Mouse (Mus musculus) naive thymus-derived CD4-positive, alpha-beta T cell, adult 2 months (primary cell): ENCODE measurements around the gene Tssk4.

ENCODE experiments used
- DNase-seq: peaks from one replicate; pipeline ENCODE4 v3.0.0-alpha.2; 2011; ENCODE audit warnings: low read depth

Tssk4 gene

DNA sequence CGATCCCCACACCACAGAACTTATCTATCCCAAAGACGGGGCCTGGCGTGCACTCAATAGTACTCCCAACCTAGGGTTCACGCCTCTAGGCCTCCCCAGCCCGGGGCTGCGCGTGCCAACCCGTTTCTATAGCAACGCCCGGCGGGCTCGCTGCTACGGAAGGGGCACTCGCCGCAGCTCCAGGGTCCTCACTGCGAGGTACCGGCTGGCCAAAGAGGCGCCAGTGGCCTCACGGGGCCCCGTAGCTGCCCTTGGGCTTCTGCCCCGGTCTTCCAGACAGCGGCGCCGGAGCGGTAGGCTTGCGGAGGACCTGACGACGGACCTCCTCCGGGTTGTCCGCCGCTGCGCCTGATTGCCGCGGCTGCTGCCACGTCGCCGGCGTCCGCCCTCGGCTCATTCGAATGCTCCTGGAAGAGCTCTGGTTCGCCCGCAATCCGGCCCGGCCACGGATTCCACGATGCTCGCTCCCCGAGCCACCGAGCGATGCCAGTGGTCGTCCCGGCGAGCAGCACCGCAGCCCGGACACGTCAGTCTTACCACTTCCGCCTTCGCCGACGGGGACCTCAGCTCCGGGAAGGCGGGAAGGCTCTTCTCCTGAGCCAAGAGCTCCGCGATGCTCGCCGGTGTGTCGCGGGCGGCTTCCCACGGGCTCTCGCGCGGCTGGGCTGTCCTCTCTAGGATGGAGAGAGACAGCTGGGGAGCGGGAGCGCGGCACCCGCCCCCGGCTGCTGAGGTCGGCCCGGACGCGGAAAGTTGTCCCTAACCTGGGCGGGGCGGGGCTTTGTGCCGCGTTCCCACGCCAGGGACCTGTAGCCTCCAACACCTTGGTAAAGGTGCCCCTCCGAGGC, 6.7 kb upstream of the Tssk4 start, which contains the start of gene Tm9sf1:
Tm9sf1 (minus strand) TSS at position 747 of the 848 bp plus-strand sequence.
- peak; percentile 84 for DNase-seq

DNA sequence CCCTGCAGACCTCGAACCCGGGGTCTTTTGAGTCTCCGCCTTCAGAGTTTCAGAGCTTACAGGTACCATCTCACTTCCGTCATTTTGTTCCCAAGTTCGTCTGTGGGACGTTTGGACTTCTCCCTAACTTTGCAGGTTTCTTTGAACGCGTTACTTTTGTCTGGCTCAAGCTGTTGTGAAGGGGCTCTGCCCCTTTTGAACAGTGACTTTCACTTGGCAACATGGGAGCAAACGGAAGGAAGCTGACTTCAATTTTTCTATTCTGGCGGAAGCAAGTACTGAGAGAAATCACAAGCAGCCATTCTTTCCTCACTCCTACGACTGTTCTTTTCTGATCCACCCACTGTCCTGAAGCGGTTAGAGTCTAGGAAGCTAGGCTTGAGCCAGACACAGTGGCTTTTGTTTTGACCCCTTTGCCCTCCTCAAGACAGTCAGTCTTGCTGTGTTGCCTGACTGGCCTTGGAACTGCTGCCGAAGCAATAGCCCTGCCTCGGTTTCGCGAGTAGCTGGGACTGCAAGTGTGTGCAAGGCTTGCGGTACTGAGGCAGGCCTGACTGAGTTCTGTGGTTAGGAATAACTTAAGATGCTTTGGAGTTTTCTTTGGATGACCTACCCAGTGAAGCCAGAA, 5.6 kb upstream of the Tssk4 start:
- peak; percentile 67 for DNase-seq

DNA sequence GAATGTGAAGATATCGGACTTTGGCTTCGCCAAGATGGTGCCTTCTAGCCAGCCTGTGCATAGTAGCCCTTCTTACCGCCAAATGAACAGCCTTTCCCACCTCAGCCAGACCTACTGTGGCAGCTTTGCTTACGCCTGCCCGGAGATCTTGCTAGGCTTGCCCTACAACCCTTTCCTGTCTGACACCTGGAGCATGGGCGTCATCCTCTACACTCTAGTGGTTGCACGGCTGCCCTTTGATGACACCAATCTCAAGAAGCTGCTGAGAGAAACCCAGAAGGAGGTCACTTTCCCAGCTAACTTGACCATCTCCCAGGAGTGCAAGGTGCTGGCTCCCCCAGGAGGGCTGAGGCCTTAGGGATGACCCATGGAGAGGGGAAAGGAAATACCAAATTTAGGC, 1.5 kb downstream of the Tssk4 start:
- no peak for DNase-seq

DNA sequence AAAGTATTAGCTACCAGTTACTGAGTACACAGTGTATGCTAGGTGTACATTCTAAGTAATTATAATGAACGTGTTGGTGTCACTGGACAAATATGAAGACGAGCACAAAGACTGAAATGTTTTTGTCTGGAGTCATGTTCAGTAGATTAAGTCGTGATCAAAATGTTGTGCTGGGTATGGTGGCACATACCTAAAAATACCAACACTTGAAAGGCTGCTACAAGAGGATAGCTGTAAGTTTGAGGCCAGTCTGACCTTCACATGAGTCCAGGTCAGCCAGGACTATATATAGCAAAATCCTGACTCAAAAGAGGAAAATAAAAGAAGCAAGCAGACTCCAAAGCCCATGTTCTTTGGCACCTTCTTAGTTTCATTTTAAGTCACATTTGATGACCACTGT, 7.0 kb downstream of the Tssk4 start:
- DNase-seq = no peak

DNA sequence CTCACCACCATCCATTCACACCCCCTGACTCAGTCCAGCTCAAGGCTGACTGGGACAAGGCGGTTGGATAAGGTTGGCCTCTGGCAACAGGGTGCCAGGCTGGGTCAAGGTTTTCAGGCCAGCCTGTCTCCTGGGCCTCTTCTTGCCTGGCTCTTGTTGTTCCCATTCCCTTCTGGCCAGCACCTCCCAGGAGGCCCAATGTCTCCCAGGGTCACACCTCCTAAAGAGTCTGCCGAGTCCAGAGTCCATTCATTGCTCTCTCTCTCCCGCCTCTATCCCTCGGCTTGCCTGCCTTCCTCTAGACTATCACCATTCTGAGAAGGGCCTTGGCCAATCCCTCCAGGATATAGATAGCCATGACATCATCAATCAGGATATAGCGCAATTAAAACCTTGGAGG, 8.0 kb downstream of the Tssk4 start:
- no peak for DNase-seq

DNA sequence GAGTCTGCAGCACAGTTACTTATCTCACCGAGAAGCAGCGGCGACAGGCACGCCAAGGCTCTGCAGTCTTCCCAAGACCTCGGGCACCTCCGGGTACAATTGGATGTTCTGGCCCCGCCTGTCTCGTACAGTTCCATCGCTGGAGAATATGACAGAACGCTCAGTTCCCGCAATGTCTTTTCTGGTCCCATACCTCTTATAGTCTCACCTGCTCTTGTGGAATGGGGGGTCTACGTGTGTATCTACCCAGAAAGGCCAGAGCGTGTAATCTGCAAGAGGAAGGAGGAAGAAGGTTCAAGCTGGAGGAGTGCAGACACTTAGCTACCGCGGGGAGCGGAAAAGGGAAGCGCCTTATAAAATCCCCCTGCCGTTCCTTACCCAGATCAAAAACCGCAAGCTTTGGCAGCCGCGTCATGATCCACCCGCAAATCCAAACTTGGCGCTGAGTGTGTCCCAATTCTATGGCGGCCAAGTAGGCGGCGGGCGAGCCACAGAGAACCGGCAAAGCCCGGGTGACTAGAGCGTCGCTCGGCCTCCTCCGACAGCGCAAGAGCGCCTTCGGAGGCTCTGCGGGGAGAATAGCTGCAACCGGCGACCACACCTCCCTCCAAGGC, 10.1 kb downstream of the Tssk4 start, which contains the start of gene Mdp1:
Mdp1 (minus strand) TSS at position 549 of the 614 bp plus-strand sequence.
- DNase-seq = peak; percentile 86

DNA sequence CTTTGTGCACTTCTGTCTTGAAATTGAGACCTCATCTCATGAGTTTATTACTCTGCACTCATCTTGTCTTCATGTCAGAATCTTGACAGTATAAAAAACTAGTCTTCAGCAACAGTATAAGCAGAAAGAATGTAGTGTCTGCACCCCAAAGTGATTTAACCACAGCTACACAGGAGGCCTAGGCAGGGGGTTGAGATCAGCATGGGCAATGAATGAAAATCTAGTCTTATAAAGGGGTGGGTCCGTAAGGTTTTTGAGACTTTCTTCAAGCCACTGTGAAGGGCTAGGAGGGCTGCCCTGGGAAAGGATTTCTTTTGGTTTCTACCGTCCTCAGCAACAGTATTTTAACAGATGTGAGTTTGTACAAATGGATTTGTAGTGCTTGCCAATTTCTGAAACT, 10.7 kb downstream of the Tssk4 start:
- DNase-seq = no peak

DNA sequence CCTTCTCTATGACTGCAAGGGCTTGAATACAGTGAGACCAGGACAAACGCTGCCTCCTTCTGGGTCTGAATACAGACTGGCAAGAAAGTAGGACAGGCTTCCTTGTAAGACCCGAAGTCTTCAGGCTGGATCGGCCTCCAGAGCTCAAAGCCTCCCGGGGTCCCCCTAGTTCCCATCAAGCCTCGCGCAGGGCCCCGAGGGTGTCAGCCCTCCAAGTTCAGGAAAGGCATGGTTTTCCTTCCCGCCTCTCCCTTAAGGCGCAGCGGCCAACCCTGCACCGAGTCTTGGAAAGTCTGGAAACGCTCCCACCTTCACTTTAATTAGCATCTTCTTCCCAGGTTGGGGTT, 21.5 kb downstream of the Tssk4 start:
- DNase-seq = no peak

DNA sequence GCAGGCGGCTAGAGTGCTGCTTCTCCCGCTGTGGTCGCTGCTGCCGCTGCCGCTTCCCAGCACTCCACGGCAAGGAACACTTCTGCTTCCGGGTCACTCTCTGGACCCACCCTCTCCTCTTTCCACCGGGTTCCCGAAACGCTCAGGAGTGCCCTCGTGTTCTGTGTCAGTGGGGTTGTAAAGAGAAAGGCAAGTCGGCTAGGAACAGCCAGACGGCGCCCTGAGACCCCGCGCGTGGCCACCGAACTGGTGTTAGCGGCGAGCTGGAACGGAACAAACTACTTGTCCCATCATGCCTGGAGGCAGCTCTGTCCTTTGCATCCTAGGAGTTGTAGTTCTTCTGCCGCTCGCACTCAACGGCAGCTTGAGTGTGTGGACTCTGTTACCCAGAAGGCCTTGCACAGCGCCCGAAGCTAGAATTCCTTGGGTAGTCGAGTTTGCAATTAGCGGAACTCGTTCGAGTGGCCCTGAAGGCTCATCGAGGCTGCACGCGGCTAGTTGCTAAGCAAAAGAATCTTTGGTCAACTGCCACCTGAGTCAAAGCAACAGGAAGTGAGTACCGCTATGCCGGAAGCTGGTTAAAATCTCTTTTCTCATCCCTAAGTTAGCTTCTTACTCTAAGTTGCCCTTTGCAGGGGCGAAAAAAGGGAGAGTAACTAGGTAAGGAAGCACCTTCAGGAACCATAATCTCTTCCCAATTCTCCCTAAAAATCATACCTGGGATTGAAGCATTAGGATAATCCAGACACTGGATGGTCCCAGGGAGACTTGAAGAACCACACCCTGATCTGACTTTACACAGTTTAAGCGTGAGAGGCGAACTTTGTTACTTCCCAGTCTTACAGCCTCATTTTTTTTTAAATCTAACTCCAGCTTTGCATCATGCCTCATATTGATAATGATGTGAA, 22.1 kb downstream of the Tssk4 start, which contains the start of the genes Gmpr2 and Nedd8:
Gmpr2 (plus strand) TSS at position 109 of the 908 bp plus-strand sequence.
Nedd8 (minus strand) TSS at position 292 of the 908 bp plus-strand sequence.
- peak; percentile 94 for DNase-seq

DNA sequence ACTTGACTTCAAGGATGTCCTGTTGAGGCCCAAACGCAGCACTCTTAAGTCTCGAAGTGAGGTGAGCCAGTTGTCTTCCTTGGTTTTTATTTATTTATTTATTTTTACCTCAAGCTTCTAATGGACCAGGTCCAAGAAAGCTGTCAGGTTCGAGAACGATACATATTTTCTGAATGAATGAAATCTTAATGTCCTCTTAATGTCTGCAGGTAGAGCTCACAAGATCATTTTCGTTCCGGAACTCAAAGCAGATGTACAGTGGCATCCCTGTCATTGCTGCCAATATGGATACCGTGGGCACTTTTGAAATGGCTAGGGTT, 22.7 kb downstream of the Tssk4 start:
- DNase-seq = no peak

DNA sequence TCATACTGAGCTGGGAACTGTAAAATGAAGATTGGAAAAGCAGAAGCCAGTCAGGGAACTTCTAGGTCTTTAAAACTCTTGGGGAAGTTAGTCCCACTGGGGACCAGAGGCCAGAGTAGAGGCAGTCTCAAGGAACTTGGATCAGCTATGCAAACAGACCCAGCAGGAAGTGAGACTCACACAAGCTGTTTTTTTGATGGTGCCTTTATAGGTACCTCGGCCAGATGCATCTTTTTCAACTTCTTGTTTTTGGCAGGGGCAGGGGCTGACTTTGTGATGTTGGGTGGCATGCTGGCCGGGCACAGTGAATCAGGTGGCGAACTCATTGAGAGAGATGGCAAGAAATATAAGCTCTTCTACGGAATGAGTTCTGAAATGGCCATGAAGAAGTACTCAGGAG, 27.6 kb downstream of the Tssk4 start:
- no peak for DNase-seq

DNA sequence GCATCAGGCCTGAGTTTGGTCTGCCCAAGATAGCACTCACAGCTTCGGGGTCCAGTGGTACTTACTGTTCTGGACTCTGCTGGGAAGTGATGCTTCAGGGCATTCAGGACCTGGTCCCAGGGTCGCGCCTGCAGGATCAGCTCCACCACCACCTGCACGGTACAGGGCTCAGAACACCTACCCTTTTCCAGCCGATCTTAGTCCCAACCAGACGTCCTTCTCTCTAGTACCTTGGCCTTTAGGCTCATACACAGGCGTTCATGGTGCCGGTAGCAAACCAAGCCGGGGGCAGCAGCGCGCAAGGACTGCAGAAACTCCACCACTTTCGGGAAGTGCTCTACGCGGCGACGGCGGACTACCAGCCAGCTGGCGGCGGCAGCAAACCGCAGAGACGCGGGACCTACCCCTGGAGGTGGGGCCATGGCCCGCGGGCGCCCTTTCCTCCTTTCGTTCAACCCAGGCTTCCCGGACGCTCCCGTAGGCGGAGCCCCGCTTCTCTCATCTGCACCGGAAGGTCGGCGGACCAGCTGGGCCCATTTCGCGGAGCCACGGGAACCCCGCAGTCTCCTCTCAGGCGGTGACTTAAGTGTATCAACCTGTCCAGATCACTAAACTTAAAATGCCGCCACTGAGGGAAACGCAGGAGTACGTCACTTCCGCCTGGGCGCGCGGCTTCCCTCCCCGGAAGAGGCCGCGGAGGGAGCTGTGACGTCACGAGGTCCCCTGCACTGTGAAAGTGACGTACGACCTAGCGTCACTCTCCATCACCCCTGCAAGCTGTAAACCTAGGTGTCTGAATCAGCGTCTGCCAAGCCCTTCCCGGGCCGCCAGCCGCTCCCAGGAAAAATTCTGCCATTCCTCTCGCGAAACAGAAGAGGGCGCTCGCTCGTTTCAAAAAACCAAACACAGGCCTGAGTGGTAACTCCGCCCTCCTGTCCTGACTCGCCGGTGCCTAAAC, 31.5 kb downstream of the Tssk4 start, which contains the start of gene Tinf2:
Tinf2 (minus strand) TSS at position 661 of the 958 bp plus-strand sequence.
- DNase-seq = peak; percentile 98

DNA sequence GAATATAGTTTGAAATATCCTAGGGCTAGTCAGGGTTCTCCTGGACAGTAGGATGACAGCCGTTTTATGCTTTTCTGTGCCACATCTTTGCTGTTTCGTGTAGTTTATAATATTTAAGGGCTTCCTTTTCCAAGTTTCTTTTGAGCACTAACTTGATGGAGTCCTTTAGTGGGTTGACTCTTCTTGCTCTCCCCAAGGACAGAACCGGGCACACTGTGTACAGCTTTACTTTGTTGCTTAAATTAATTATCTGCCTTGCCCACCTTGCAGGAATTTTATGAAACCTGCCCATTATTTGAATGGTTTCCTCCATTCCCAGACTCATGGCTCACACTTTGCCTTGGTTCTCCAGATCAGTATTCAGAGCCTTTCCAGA, 32.1 kb downstream of the Tssk4 start:
- DNase-seq = no peak

DNA sequence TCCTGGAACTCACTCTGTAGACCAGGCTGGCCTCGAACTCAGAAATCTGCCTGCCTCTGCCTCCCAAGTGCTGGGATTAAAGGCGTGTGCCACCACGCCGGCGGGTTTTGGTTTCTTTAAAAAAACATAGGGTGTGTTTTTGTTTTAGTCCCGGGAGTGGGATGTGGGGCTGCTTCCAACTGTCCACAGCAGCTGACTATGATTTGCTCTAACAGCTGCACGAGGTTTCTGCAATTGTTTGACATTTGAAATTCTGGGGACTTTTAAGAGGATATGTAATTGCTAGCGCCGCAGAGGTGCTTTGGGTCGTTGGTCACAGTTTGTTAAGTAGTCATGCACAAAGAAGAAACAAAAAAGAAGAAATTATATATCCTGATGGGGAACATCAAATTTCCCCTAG, 39.4 kb downstream of the Tssk4 start:
- no peak for DNase-seq

DNA sequence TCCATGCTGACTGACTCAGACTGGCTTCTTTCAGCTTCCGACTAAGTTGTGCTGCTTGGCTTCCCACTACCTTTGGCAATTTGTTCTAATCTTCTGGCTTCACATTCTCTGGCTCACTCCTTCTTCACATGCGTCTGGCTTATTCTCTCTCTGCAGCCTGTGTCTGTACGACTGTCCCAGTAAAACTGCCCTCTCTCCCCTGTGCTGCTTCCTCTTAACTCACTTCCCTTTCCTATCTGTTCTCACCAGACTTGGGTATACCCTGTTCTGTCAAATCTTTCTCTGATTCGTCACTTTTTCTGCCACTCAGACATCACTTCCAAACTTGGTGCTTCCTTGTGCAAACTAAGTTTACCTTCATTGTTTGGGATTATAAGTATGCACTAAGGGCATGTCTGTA, 47.2 kb downstream of the Tssk4 start:
- no peak for DNase-seq

DNA sequence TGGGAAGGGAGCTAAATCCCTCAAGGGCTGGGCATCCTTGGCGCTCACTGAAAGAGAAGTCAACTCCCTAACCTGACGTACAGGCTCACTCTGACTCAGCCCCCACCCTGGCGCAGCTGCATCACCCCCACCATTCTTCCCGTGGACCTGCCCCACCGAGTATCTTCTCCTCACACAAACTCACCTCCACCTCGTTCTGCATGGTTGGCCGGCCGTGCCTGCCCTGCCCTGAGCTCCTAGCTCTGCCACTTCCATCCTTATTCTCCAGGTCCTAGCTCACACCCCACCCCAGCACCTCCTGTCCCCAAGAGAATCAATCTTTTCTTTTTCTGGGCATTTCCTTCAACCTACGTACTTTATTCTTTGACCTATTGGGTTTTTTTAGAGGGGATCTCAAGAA, 51.1 kb downstream of the Tssk4 start:
- DNase-seq = no peak
